Mouse (Mus musculus) megakaryocyte, embryonic 14.5 days (primary cell): ENCODE results near the gene Foxj1.

ENCODE experiments used
- FLI1 ChIP-seq: IDR thresholded peaks from 2 replicates; pipeline ENCODE4 v1.6.1; 2012; ENCODE audit warnings: low read length, inconsistent platforms, mixed read lengths
- GATA1 ChIP-seq: IDR thresholded peaks from 3 replicates; pipeline ENCODE4 v1.6.1; 2012; ENCODE audit warnings: mixed read lengths, low read length, inconsistent platforms, borderline replicate concordance

DNA sequence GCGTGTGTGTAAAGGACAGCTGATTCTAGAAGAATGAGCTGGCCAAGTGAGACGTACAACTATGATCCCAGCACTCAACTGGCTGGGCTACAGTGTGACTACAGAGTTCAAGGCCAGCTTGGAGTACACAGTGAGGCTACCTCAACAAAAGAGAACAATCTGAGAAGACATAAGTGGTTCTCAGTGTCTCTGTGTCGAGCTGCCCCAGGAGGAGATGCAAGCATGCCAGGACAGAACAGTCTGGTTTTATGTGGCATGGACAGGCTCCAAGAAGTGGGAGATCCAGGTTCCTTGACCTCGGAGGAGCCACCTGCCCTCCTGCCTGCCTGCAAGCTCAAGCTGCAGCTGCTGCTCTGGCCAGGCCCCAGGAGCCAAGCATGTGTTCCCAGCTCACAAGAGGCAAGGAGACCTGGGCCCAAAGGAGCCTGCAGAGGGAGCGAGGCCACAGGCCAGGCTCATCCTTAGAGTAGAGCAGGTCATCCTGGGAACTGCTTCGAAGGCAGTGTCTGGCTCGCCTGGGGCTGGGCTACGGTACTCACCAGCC, 38.9 kb downstream of the Foxj1 start:
- TF ChIP-seq GATA1 = no peak
- no peak for TF ChIP-seq FLI1
